Mouse (Mus musculus) testis, adult 2 months (tissue): ENCODE measurements at regions not wholly inside any gene's neighbourhood (a gene's known extent, or its start where the extent isn't known, plus 50 kb on each side); places are given as distances from the start of the nearest gene placed in this dataset.

Experiments
- H3K27ac ChIP-seq: fragments of 200-500 bp; 2 replicates; pipeline ENCODE4 v1.5.1; 2012; ENCODE audit warnings: low read depth, low read length; ENCODE audit not compliant: control insufficient read depth, insufficient read depth
- H3K27me3 ChIP-seq: fragments of 200-500 bp; 2 replicates; pipeline ENCODE4 v1.6.1; 2012; ENCODE audit warnings: mild to moderate bottlenecking, low read length, moderate library complexity; ENCODE audit not compliant: control insufficient read depth, insufficient read depth
- H3K36me3 ChIP-seq: fragments of 200-500 bp; 2 replicates; pipeline ENCODE4 v1.6.1; 2012; ENCODE audit warnings: mild to moderate bottlenecking, low read length; ENCODE audit not compliant: control insufficient read depth, insufficient read depth
- H3K4me1 ChIP-seq: fragments of 200-500 bp; 2 replicates; pipeline ENCODE4 v1.6.1; 2012; ENCODE audit warnings: low read length; ENCODE audit not compliant: control insufficient read depth, insufficient read depth
- H3K4me3 ChIP-seq: fragments of 200-500 bp; 2 replicates; pipeline ENCODE4 v1.5.1; 2012; ENCODE audit warnings: low read depth, mild to moderate bottlenecking, low read length, moderate library complexity, mixed read lengths; ENCODE audit not compliant: control insufficient read depth
- CTCF ChIP-seq: fragments of 200-500 bp; IDR thresholded peaks from 2 replicates; pipeline ENCODE4 v1.5.1; 2012; ENCODE audit warnings: low read depth, mild to moderate bottlenecking, inconsistent platforms, low read length, moderate library complexity; ENCODE audit not compliant: control insufficient read depth, insufficient read depth, insufficient replicate concordance
- POLR2A ChIP-seq: fragments of 200-500 bp; IDR thresholded peaks from 2 replicates; pipeline ENCODE4 v1.6.1; 2012; ENCODE audit warnings: low read depth, mild to moderate bottlenecking, inconsistent platforms, low read length, moderate library complexity; ENCODE audit not compliant: control insufficient read depth

DNA sequence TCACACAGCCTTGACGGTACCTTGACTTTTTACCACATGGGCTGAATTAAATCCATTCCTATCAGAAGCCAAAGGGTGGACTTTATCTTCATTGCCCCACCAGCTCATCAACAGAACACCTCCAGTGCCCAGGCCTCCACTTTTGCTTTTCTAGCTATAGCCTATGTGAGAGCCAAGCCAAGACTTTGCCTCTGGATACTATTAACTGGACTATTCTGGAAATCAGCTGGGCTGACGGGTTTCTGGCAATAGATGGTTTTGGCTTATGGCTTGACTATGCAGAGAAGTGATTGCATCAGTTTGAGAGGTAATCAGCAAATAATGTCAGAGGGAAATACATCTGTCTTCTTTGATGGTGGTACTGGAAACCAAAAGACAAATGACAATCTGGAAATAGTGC is 130.8 kb upstream of the Thbs1 start:
- H3K27ac ChIP-seq = no peak overlapping the region
- no peaks in the 10 kb centered on the region for H3K36me3 ChIP-seq
- no peaks in the 10 kb centered on the region for H3K4me1 ChIP-seq
- H3K27me3 ChIP-seq = no peaks in the 10 kb centered on the region
- no peak overlapping the region for H3K4me3 ChIP-seq
- TF ChIP-seq CTCF (no peak), POLR2A (no peak)

- no peak overlapping the region for H3K4me3 ChIP-seq
- TF ChIP-seq POLR2A (no peak), CTCF (no peak)
- no peaks in the 10 kb centered on the region for H3K36me3 ChIP-seq
- no peaks in the 10 kb centered on the region for H3K4me1 ChIP-seq
- H3K27ac ChIP-seq = no peak overlapping the region
- no peaks in the 10 kb centered on the region for H3K27me3 ChIP-seq
Measured at GRCm38 (mm10) chr2:117984569-117984968, 127.1 kb upstream of the Thbs1 start.

GRCm38 (mm10) chr2:117987426-117988215 is 124.1 kb upstream of the Thbs1 start:
- TF ChIP-seq POLR2A (no peak), CTCF (no peak)
- H3K27ac ChIP-seq = no peak overlapping the region
- H3K27me3 ChIP-seq = no peaks in the 10 kb centered on the region
- H3K4me1 ChIP-seq = no peaks in the 10 kb centered on the region
- no peaks in the 10 kb centered on the region for H3K36me3 ChIP-seq
- no peak overlapping the region for H3K4me3 ChIP-seq

DNA sequence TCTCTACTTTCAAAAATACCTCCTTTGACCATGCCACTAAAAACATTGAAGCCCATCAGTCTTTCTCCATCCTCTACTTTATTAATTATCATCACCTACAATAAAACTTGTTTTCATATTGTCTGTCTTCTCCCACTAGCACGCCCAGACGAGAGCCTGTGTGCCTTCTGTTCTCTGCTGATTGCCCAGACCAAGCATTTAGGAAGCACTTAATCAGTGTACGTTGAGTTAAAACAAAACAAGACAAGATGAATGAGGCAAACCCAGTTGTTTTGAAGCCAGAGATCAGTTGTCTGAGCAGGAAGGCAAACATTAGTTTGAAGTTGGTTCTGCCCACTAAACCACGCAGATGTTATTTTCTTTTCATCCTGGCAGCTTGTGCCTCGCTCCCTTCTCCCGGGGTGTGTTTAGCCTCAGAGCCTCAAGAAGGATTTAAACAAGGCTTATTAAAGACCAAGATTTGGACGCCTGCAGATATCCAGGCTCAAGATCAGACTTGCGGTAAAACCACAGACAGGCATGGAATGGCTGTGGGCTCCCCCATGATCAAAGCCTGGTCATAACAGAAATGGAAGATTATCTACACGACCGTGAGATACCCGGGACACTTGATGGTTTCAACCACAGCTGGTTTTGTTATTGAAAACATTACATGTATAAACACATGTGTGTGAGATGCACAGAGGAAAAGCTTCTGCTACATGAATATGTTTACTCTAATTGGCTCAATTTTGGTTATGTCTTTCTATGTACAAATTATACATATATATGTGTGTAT is 123.1 kb upstream of the Thbs1 start:
- H3K36me3 ChIP-seq = no peaks in the 10 kb centered on the region
- H3K4me1 ChIP-seq = no peaks in the 10 kb centered on the region
- no peak overlapping the region for H3K4me3 ChIP-seq
- TF ChIP-seq CTCF (no peak), POLR2A (no peak)
- no peak overlapping the region for H3K27ac ChIP-seq
- H3K27me3 ChIP-seq = no peaks in the 10 kb centered on the region

GRCm38 (mm10) chr2:117989215-117989614 is 122.5 kb upstream of the Thbs1 start:
- Histone ChIP-seq H3K27ac (no peak overlapping the region), H3K27me3 (no peaks in the 10 kb centered on the region), H3K4me3 (no peak overlapping the region), H3K36me3 (no peaks in the 10 kb centered on the region), H3K4me1 (no peaks in the 10 kb centered on the region)
- TF ChIP-seq CTCF = no peak
- TF ChIP-seq POLR2A = no peak

DNA sequence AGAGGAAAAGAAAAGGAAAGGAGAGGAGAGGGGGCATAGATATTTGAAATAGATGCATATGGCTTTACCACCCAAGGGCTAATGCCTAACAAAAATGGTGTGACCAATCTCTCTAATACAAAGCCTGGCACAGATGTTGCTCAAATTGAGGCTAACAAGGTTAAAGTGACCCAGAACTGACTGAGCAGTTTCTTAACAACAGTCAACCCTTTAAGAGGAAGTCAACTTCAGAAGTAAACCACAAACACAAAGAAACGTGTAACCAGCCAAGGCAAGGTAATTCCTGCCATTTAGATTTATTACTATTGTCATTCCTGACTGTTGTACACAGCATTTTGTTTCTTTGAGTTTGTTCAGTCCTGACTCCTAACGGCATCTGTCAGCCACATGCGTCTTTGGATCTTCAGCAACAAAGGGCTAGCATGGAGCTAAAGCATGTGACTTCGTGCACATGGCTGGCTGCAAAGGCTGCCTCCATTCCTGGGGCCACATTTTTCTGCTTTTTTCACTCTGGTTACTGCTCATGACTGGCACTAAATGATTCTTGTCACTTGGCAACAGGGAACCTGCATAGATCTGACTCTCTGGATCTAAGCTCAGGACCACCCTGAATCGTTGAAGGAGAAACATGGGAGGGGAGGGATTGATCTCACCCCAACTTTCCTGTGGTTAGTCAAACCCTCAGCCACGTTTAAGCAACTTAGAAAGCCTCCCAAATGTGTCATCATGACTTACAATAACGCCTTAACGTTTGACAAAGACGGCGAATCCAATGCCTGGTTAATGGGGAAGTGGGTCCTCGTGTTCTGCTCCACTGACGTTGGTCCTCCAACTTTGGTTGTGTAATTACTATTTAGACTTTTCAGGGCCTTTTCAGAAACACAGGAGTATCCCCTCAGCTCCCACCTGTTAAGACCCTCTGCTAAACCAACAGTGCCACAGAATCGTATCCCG is 115.3 kb upstream of the Thbs1 start:
- no peaks in the 10 kb centered on the region for H3K27me3 ChIP-seq
- no peaks in the 10 kb centered on the region for H3K4me1 ChIP-seq
- H3K4me3 ChIP-seq = no peak overlapping the region
- TF ChIP-seq POLR2A (no peak), CTCF (no peak)
- no peak overlapping the region for H3K27ac ChIP-seq
- no peaks in the 10 kb centered on the region for H3K36me3 ChIP-seq

DNA sequence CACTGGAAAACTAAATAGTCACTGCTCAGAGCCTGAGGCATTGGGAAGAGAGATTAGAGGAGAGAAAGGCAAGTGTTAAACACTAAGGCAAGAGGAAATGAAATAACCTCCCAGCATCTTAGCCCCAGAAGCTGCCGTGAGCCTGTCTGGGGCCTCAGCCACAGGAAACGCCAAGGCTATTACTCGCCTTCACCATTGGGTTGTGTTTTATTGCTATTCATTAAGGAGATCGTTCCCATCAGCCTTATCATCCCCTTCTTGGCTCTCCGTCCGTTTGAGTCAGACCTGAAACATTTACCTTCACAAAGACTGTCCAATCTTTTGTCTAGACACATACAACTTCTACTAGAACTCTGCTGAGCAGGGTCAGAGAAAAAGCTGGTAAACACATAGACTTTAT is 112.0 kb upstream of the Thbs1 start:
- Histone ChIP-seq H3K27ac (no peak overlapping the region), H3K27me3 (no peaks in the 10 kb centered on the region), H3K36me3 (no peaks in the 10 kb centered on the region), H3K4me1 (no peaks in the 10 kb centered on the region), H3K4me3 (no peak overlapping the region)
- no peak for TF ChIP-seq POLR2A
- no peak for TF ChIP-seq CTCF
